Mouse (Mus musculus) ES-Bruce4 (cell line): ENCODE data around the gene Adipor1.
A peak's percentile ranks its signal among the peaks of the same experiment; 100 is the strongest.

Experiments
- CTCF ChIP-seq: IDR thresholded peaks from one replicate; pipeline ENCODE4 v1.8.1; 2011; ENCODE audit warnings: low read depth, low read length
- POLR2A ChIP-seq: IDR thresholded peaks from one replicate; pipeline ENCODE4 v1.8.1; 2011; ENCODE audit warnings: low read length; ENCODE audit not compliant: insufficient read depth

DNA sequence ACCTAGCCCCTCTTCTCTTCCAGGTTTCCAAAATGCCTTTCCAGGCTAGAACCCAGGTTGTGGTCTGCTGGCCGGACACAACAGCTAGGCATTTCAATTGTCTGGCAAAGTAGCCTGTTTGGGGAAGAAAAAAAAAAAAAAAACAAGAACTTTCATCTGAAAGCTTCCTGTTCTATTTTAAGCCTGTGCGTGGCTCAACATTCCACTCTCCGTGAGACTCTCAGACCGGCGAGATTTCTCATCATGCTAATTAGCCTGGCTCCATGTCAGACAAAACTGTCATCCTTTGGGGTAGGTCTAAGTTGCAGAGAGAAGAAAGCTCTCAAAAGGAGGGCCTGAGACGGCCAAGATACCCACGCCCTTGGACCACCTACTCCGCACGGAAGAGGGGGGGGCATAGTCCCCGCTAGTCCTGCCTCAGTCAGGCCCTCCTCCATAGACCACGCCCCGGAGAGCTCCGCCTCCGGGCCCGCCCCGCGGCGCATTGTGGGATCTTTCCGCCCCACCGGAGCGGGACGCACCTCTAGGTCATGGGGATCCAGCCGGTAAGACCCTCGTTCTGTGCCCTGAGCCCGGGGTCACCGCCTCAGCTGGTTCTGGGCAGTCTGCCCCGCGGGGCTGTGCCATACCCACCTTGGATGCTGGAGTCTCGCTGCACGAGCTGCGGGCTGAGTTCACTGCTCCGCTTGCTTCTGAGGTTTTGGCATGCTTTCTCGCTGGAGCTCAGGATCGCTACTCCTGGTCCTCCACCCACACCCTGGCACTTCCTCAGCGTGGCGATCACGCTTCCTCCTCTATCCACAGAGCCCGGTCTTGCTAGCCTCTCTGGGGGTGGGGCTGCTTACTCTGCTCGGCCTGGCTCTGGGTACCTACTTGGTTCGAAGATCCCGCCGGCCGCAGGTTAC lies 9.4 kb upstream of the Adipor1 start, which contains the start of gene Cyb5r1:
- peak; percentile 73 for TF ChIP-seq POLR2A
- no peak for TF ChIP-seq CTCF
